ENCODE assay signal across 20 mouse cellular contexts in genomic region chr1:127316651-127317050, GRCm38 (mm10).
DNase-seq lines count a peak whose midpoint lies in the region; ATAC-seq and TF ChIP-seq lines count a peak whose summit lies in the region.
"Had no signal": no experiment of that assay in that cellular context is flagged by ENCODE, and none has a peak within 500 bp of the region (broad histone marks: within the 10 kb centered on the region; RNA-seq: fewer than 3 reads in every experiment).

No protein-coding gene starts in this region.

- peaks cover 30% of the 10 kb centered on the region for H3K4me1 ChIP-seq in hindbrain, embryonic 15.5 days (replicated peaks)
- peaks cover 2% of the 10 kb centered on the region; the same call in 1 of the 2 replicates for H3K4me1 ChIP-seq in hindbrain, embryonic 11.5 days (replicated peaks; ENCODE audit: control insufficient read depth, insufficient read depth, low read length)
- peaks cover 7% of the 10 kb centered on the region for H3K4me1 ChIP-seq in midbrain, embryonic 11.5 days (ENCODE audit: control insufficient read depth, insufficient read depth, low read length)
- peaks cover 12% of the 10 kb centered on the region for H3K4me1 ChIP-seq in midbrain, embryonic 15.5 days
- H3K4me1 ChIP-seq: intestine, embryonic 15.5 days had no signal

- H3K27ac ChIP-seq in hindbrain, embryonic 15.5 days (replicated peaks): 0 out of 2 replicates have a peak overlapping the region, but pooled peaks have one; percentile 28
- no peak overlapping the region for H3K27ac ChIP-seq in hindbrain, embryonic 11.5 days (ENCODE audit: low read depth, low read length)
- no peak overlapping the region for H3K27ac ChIP-seq in midbrain, embryonic 11.5 days (ENCODE audit: low read depth, low read length)
- H3K27ac ChIP-seq in midbrain, embryonic 15.5 days: no peak overlapping the region
- H3K27ac ChIP-seq: embryonic facial prominence, embryonic 13.5 days; forebrain, embryonic 12.5 days; heart, adult 2 months; heart, embryonic 15.5 days; intestine, embryonic 15.5 days had no signal

- DNase-seq in hindbrain, embryonic 11.5 days (ENCODE audit: low spot score): no peak
- peak; percentile 59 for DNase-seq in midbrain, embryonic 11.5 days (ENCODE audit: low spot score, missing footprints)
- DNase-seq in brain, embryonic 14.5 days (ENCODE audit: low read depth): peak; percentile 52
- DNase-seq in layer of hippocampus, adult 18-20 months (ENCODE audit: low spot score in 2 of 2): no peak
- DNase-seq: adrenal gland, adult 8-10 months; adrenal gland, postnatal 36 days; cerebellum, adult 11 months; cerebellum, adult 9-10 months; cerebellum, postnatal 36 days; gastrocnemius, postnatal 10 days; heart, adult 2 months; heart, postnatal 14 days had no signal

- no peak for TF ChIP-seq POLR2A in brain, embryonic 14.5 days (IDR thresholded peaks at IDR 0.05; ENCODE audit: borderline replicate concordance, extremely low read depth, insufficient read depth, insufficient read length, poor library complexity, severe bottlenecking)

- ATAC-seq in hindbrain, embryonic 15.5 days (ENCODE audit: low FRiP score, low read depth): no peak
- ATAC-seq in hindbrain, embryonic 11.5 days (ENCODE audit: low FRiP score): no peak
- no peak for ATAC-seq in midbrain, embryonic 11.5 days (ENCODE audit: low FRiP score)
- ATAC-seq in midbrain, embryonic 15.5 days (replicated peaks): no peak
- ATAC-seq: forebrain, embryonic 16.5 days; intestine, embryonic 15.5 days had no signal

- H3K9me3 ChIP-seq in hindbrain, embryonic 15.5 days: no peaks in the 10 kb centered on the region
- H3K9me3 ChIP-seq in hindbrain, embryonic 11.5 days (ENCODE audit: control insufficient read depth, low read length): no peaks in the 10 kb centered on the region
- H3K9me3 ChIP-seq in midbrain, embryonic 11.5 days (ENCODE audit: control insufficient read depth, low read length): no peaks in the 10 kb centered on the region
- no peaks in the 10 kb centered on the region for H3K9me3 ChIP-seq in midbrain, embryonic 15.5 days
- H3K9me3 ChIP-seq: embryonic facial prominence, embryonic 13.5 days; forebrain, embryonic 12.5 days; heart, embryonic 15.5 days; intestine, embryonic 15.5 days had no signal

- 49% methylated on average over 6 of the region's 6 CpGs for WGBS in hindbrain, embryonic 15.5 days
- WGBS in hindbrain, embryonic 11.5 days: 80% methylated on average over 6 of the region's 6 CpGs
- 75% methylated on average over 6 of the region's 6 CpGs for WGBS in midbrain, embryonic 11.5 days
- 47% methylated on average over 6 of the region's 6 CpGs for WGBS in midbrain, embryonic 15.5 days

- no peaks in the 10 kb centered on the region for H3K36me3 ChIP-seq in hindbrain, embryonic 15.5 days
- no peaks in the 10 kb centered on the region for H3K36me3 ChIP-seq in hindbrain, embryonic 11.5 days (ENCODE audit: control insufficient read depth, insufficient read depth, low read length)
- no peaks in the 10 kb centered on the region for H3K36me3 ChIP-seq in midbrain, embryonic 11.5 days (ENCODE audit: control insufficient read depth, insufficient read depth, low read length)
- H3K36me3 ChIP-seq in midbrain, embryonic 15.5 days (replicated peaks): no peaks in the 10 kb centered on the region; the same call in 1 of the 2 replicates
- H3K36me3 ChIP-seq: forebrain, embryonic 12.5 days; heart, embryonic 15.5 days; intestine, embryonic 15.5 days had no signal

- no peaks in the 10 kb centered on the region for H3K27me3 ChIP-seq in hindbrain, embryonic 15.5 days
- H3K27me3 ChIP-seq in hindbrain, embryonic 11.5 days (ENCODE audit: control insufficient read depth, insufficient read depth, low read length): no peaks in the 10 kb centered on the region
- no peaks in the 10 kb centered on the region for H3K27me3 ChIP-seq in midbrain, embryonic 11.5 days (ENCODE audit: control insufficient read depth, insufficient read depth, low read length)
- no peaks in the 10 kb centered on the region for H3K27me3 ChIP-seq in midbrain, embryonic 15.5 days (replicated peaks)
- H3K27me3 ChIP-seq: embryonic facial prominence, embryonic 13.5 days; forebrain, embryonic 12.5 days; heart, embryonic 15.5 days; intestine, embryonic 15.5 days had no signal

- no peak overlapping the region for H3K4me2 ChIP-seq in hindbrain, embryonic 15.5 days
- no peak overlapping the region for H3K4me2 ChIP-seq in hindbrain, embryonic 11.5 days (replicated peaks; ENCODE audit: low read depth, low read length)
- no peak overlapping the region for H3K4me2 ChIP-seq in midbrain, embryonic 11.5 days
- no peak overlapping the region for H3K4me2 ChIP-seq in midbrain, embryonic 15.5 days
- H3K4me2 ChIP-seq: embryonic facial prominence, embryonic 13.5 days; forebrain, embryonic 12.5 days; heart, embryonic 11.5 days; heart, embryonic 15.5 days; intestine, embryonic 15.5 days had no signal

- H3K4me3 ChIP-seq in hindbrain, embryonic 15.5 days: no peak overlapping the region
- no peak overlapping the region for H3K4me3 ChIP-seq in hindbrain, embryonic 11.5 days (ENCODE audit: low read depth, low read length)
- no peak overlapping the region for H3K4me3 ChIP-seq in midbrain, embryonic 11.5 days (ENCODE audit: low read depth, low read length)
- no peak overlapping the region for H3K4me3 ChIP-seq in midbrain, embryonic 15.5 days
- H3K4me3 ChIP-seq: embryonic facial prominence, embryonic 13.5 days; forebrain, embryonic 12.5 days; heart, adult 2 months; heart, embryonic 15.5 days; intestine, embryonic 15.5 days had no signal

- TF ChIP-seq CTCF in brain, embryonic 14.5 days (IDR thresholded peaks at IDR 0.05; ENCODE audit: borderline replicate concordance, extremely low read depth, insufficient read depth, insufficient read length): no peak

- no peak overlapping the region for H3K9ac ChIP-seq in hindbrain, embryonic 15.5 days
- H3K9ac ChIP-seq in hindbrain, embryonic 11.5 days (ENCODE audit: low read depth, low read length): no peak overlapping the region
- no peak overlapping the region for H3K9ac ChIP-seq in midbrain, embryonic 11.5 days (ENCODE audit: low read length)
- H3K9ac ChIP-seq in midbrain, embryonic 15.5 days: no peak overlapping the region
- H3K9ac ChIP-seq: embryonic facial prominence, embryonic 13.5 days; forebrain, embryonic 12.5 days; heart, embryonic 15.5 days; intestine, embryonic 15.5 days had no signal

Comparison
In these comparisons a context has a peak if more than half of its experiments do, and no peak if none do; other contexts are left out.
1. DNase-seq: peak in midbrain, embryonic 11.5 days (single experiment) and brain, embryonic 14.5 days (single experiment); none in hindbrain, embryonic 11.5 days (single experiment) and layer of hippocampus, adult 18-20 months (0 of 2).